In the genomic region with DNA sequence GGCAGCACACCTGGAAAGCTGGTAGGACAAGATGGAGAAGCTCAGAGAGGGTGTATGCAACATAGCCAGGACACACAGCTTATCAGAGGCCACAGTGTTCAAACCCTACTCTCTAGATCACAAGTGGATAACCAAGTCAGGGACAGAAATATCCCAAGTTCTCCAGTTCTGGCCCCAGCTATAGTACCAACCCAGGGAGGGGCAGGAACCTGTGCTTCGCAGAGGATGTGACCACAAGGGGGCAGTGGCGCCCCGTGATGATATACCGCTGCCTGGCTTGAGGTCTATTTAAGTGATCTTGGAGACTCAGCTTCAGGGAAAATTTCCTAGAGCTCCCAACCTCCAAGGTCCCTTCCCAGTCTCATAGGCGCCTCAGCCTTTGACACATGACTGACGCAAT, we compare ENCODE assay signal across 8 mouse cellular contexts. TPM values are rescaled to one million over a fixed set of nuclear protein-coding genes. Genes with fewer than 3 reads are reported as not detected.
DNase-seq lines count a peak whose midpoint lies in the region; ATAC-seq and TF ChIP-seq lines count a peak whose summit lies in the region.

No protein-coding gene starts in this region.

- no peak for TF ChIP-seq POLR2A in heart, adult 2 months (IDR thresholded peaks at IDR 0.05; ENCODE audit: insufficient read depth, low read depth, low read length)

- H3K79me2 ChIP-seq in heart, adult 2 months (replicated peaks; ENCODE audit: control insufficient read depth, insufficient read depth, low read length), result no peaks in the 10 kb centered on the region

- H3K9me3 ChIP-seq in embryonic facial prominence, embryonic 10.5 days, result no peaks in the 10 kb centered on the region; the same call in 1 of the 2 replicates
- no peaks in the 10 kb centered on the region; the same call in 1 of the 2 replicates for H3K9me3 ChIP-seq in kidney, embryonic 15.5 days (replicated peaks)

- H3K4me1 ChIP-seq in embryonic facial prominence, embryonic 10.5 days, result peaks cover 16% of the 10 kb centered on the region
- no peaks in the 10 kb centered on the region for H3K4me1 ChIP-seq in heart, adult 2 months (ENCODE audit: control insufficient read depth, insufficient read depth, low read length)
- H3K4me1 ChIP-seq in kidney, embryonic 15.5 days, result peaks cover 33% of the 10 kb centered on the region

- WGBS in embryonic facial prominence, embryonic 10.5 days, result 5% methylated on average over 6 of the region's 6 CpGs
- WGBS in heart, adult 2 months, result 4% methylated on average over 6 of the region's 6 CpGs
- WGBS in kidney, embryonic 15.5 days, result 7% methylated on average over 6 of the region's 6 CpGs

- TF ChIP-seq EP300 in heart, adult 2 months (IDR thresholded peaks at IDR 0.05; ENCODE audit: insufficient read depth, low read depth, low read length), result no peak

- peak; percentile 69 for ATAC-seq in kidney, embryonic 15.5 days (replicated peaks; ENCODE audit: low FRiP score)

- no peaks in the 10 kb centered on the region for H3K36me3 ChIP-seq in embryonic facial prominence, embryonic 10.5 days (replicated peaks)
- H3K36me3 ChIP-seq in heart, adult 2 months (ENCODE audit: control insufficient read depth, insufficient read depth, low read length), result no peaks in the 10 kb centered on the region
- H3K36me3 ChIP-seq in kidney, embryonic 15.5 days, result no peaks in the 10 kb centered on the region

- H3K4me2 ChIP-seq in kidney, embryonic 15.5 days, result no peak overlapping the region

- no peaks in the 10 kb centered on the region for H3K27me3 ChIP-seq in embryonic facial prominence, embryonic 10.5 days (replicated peaks; ENCODE audit: low read depth, poor library complexity, severe bottlenecking)
- no peaks in the 10 kb centered on the region for H3K27me3 ChIP-seq in heart, adult 2 months (ENCODE audit: control insufficient read depth, insufficient read depth, low read length)
- no peaks in the 10 kb centered on the region for H3K27me3 ChIP-seq in kidney, embryonic 15.5 days

- H3K27ac ChIP-seq in embryonic facial prominence, embryonic 10.5 days (replicated peaks), result no peak overlapping the region
- no peak overlapping the region for H3K27ac ChIP-seq in heart, adult 2 months
- H3K27ac ChIP-seq in kidney, embryonic 15.5 days, result 0 out of 2 replicates have a peak overlapping the region, but pooled peaks have one; percentile 27

- intact Hi-C loops in heart, adult 2 months (cut with DNase I), result loop anchor here (1.0 kb wide), 1 partner anchor 144 kb away; no protein-coding TSS in a partner anchor

- no peak; the same call in 1 of the 2 replicates for TF ChIP-seq CTCF in heart, adult 2 months (IDR thresholded peaks at IDR 0.05)

- no peak overlapping the region for H3K4me3 ChIP-seq in embryonic facial prominence, embryonic 10.5 days
- no peak overlapping the region for H3K4me3 ChIP-seq in heart, adult 2 months
- H3K4me3 ChIP-seq in kidney, embryonic 15.5 days (replicated peaks), result no peak overlapping the region

- no peak overlapping the region for H3K9ac ChIP-seq in heart, adult 2 months (ENCODE audit: low read depth, low read length)
- H3K9ac ChIP-seq in kidney, embryonic 15.5 days, result no peak overlapping the region

- DNase-seq in 416B (ENCODE audit: low read depth) (peak; percentile 77), liver (peak; percentile 82)
- peak; percentile 93 for DNase-seq in adrenal gland, postnatal 14 days
- peak; percentile 86 for DNase-seq in embryonic facial prominence, embryonic 10.5 days (ENCODE audit: low spot score)
- DNase-seq in heart, adult 2 months, result peak; percentile 73 to 86
- DNase-seq in naive thymus-derived CD4-positive, alpha-beta T cell, adult 2 months (ENCODE audit: low read depth), result peak; percentile 80
- DNase-seq in spleen, postnatal 4 days (ENCODE audit: low spot score in 2 of 2), result peak; percentile 74 to 92

RNA-seq across cellular contexts. Expression of gene Saysd1, which starts 24.4 kb away (rescaled TPM):
- total RNA-seq in adrenal gland, postnatal 14 days (2021), result 6.2 and 7.1 TPM in 2 replicates
- 9.2 and 11.1 TPM in 2 replicates for polyA plus RNA-seq in embryonic facial prominence, embryonic 10.5 days (2016; fragmentation: Nextera tagmentation; extraction: Ambion mirVana)
- 1 to 10 TPM; 2.6 to 2.8 TPM for total RNA-seq in heart, adult 2 months (2021)
- polyA plus RNA-seq in heart, adult 2 months (2012; rRNA removed), result 4.7 and 5.0 TPM in 2 replicates
- 11.1 and 12.3 TPM in 2 replicates for polyA plus RNA-seq in kidney, embryonic 15.5 days (2015; fragmentation: Nextera tagmentation; extraction: Ambion mirVana)
